Mouse (Mus musculus) midbrain, embryonic 12.5 days (tissue): ENCODE measurements at regions not wholly inside any gene's neighbourhood (a gene's known extent, or its start where the extent isn't known, plus 50 kb on each side); places are given as distances from the start of the nearest gene placed in this dataset.

Experiments used
- ATAC-seq: fragments of 200-750 bp; cut with Nextera tagmentation; 2 replicates; pipeline ENCODE4 v1.8.0; 2017; ENCODE audit warnings: low read depth, moderate TSS enrichment, moderate library complexity; ENCODE audit not compliant: low FRiP score
- H3K27ac ChIP-seq: fragments of 300-500 bp; sonication (generic); replicated peaks from 2 replicates; pipeline ENCODE4 v1.5.1; 2016; ENCODE audit warnings: mild to moderate bottlenecking
- H3K27me3 ChIP-seq: fragments of 300-500 bp; sonication (generic); 2 replicates; pipeline ENCODE4 v1.6.1; 2016; ENCODE audit warnings: mild to moderate bottlenecking
- H3K36me3 ChIP-seq: fragments of 300-500 bp; sonication (generic); 2 replicates; pipeline ENCODE4 v1.6.1; 2016
- H3K4me1 ChIP-seq: fragments of 300-500 bp; sonication (generic); 2 replicates; pipeline ENCODE4 v1.6.1; 2016
- H3K4me2 ChIP-seq: fragments of 300-500 bp; sonication (generic); replicated peaks from 2 replicates; pipeline ENCODE4 v1.6.1; 2016; ENCODE audit warnings: mild to moderate bottlenecking, moderate library complexity
- H3K4me3 ChIP-seq: fragments of 300-500 bp; sonication (generic); 2 replicates; pipeline ENCODE4 v1.5.1; 2016; ENCODE audit warnings: mild to moderate bottlenecking
- H3K9ac ChIP-seq: fragments of 300-500 bp; sonication (generic); replicated peaks from 2 replicates; pipeline ENCODE4 v1.6.1; 2016; ENCODE audit warnings: mild to moderate bottlenecking, moderate library complexity
- H3K9me3 ChIP-seq: fragments of 300-500 bp; sonication (generic); 2 replicates; pipeline ENCODE4 v1.6.1; 2016; ENCODE audit warnings: mild to moderate bottlenecking
- WGBS: fragments of 180-500 bp; shearing (Covaris S2); methylation state at CpG from one replicate; pipeline ENCODE4 v1.1.7; 2016; 5-methylcytosine and 5-hydroxymethylcytosine counted together

GRCm38 (mm10) chr6:84327306-84328029 is 266.2 kb downstream of the Cyp26b1 start:
- H3K4me2 ChIP-seq = no peak overlapping the region
- no peak overlapping the region for H3K27ac ChIP-seq
- H3K36me3 ChIP-seq = no peaks in the 10 kb centered on the region
- no peaks in the 10 kb centered on the region for H3K4me1 ChIP-seq
- 0 out of 2 replicates have a peak, but pooled peaks cover 10% of the 10 kb centered on the region for H3K27me3 ChIP-seq
- H3K9me3 ChIP-seq = no peaks in the 10 kb centered on the region
- H3K9ac ChIP-seq = no peak overlapping the region
- 72% methylated on average over 5 of the region's 5 CpGs for WGBS
- H3K4me3 ChIP-seq = no peak overlapping the region
- ATAC-seq = no peak

GRCm38 (mm10) chr6:84325384-84326114 is 268.2 kb downstream of the Cyp26b1 start:
- Histone ChIP-seq H3K9ac (no peak overlapping the region), H3K4me3 (no peak overlapping the region), H3K4me2 (no peak overlapping the region), H3K27me3 (peaks cover 15% of the 10 kb centered on the region; the same call in 1 of the 2 replicates), H3K4me1 (no peaks in the 10 kb centered on the region), H3K36me3 (no peaks in the 10 kb centered on the region), H3K9me3 (no peaks in the 10 kb centered on the region), H3K27ac (no peak overlapping the region)
- 76% methylated on average over 5 of the region's 5 CpGs for WGBS
- no peak for ATAC-seq

- no peaks in the 10 kb centered on the region for H3K4me1 ChIP-seq
- peaks cover 15% of the 10 kb centered on the region; the same call in 1 of the 2 replicates for H3K27me3 ChIP-seq
- H3K4me3 ChIP-seq = no peak overlapping the region
- 87% methylated on average over 4 of the region's 4 CpGs for WGBS
- H3K27ac ChIP-seq = no peak overlapping the region
- no peak for ATAC-seq
- no peaks in the 10 kb centered on the region for H3K9me3 ChIP-seq
- no peaks in the 10 kb centered on the region for H3K36me3 ChIP-seq
- no peak overlapping the region for H3K4me2 ChIP-seq
- no peak overlapping the region for H3K9ac ChIP-seq
These were observed 269.5 kb downstream of the Cyp26b1 start for GRCm38 (mm10) chr6:84324185-84324584.

GRCm38 (mm10) chr6:84322528-84322927 is 271.2 kb downstream of the Cyp26b1 start:
- no peak for ATAC-seq
- Histone ChIP-seq H3K9me3 (no peaks in the 10 kb centered on the region), H3K27me3 (peaks cover 14% of the 10 kb centered on the region), H3K27ac (no peak overlapping the region), H3K4me1 (no peaks in the 10 kb centered on the region), H3K36me3 (no peaks in the 10 kb centered on the region), H3K9ac (no peak overlapping the region), H3K4me2 (no peak overlapping the region), H3K4me3 (no peak overlapping the region)
- 87% methylated on average over 4 of the region's 4 CpGs for WGBS

GRCm38 (mm10) chr6:84320586-84320985 is 273.1 kb downstream of the Cyp26b1 start:
- WGBS = 60% methylated on average over 1 of the region's 1 CpGs
- Histone ChIP-seq H3K27ac (no peak overlapping the region), H3K4me2 (no peak overlapping the region), H3K27me3 (peaks cover 10% of the 10 kb centered on the region), H3K4me1 (no peaks in the 10 kb centered on the region), H3K9me3 (no peaks in the 10 kb centered on the region), H3K9ac (no peak overlapping the region), H3K4me3 (no peak overlapping the region), H3K36me3 (no peaks in the 10 kb centered on the region)
- ATAC-seq = no peak

GRCm38 (mm10) chr6:84318774-84319173 is 274.9 kb downstream of the Cyp26b1 start:
- Histone ChIP-seq H3K4me3 (no peak overlapping the region), H3K27ac (no peak overlapping the region), H3K4me2 (no peak overlapping the region), H3K9me3 (no peaks in the 10 kb centered on the region), H3K4me1 (0 out of 2 replicates have a peak, but pooled peaks cover under 1% of the 10 kb centered on the region), H3K9ac (no peak overlapping the region), H3K36me3 (no peaks in the 10 kb centered on the region), H3K27me3 (peaks cover 19% of the 10 kb centered on the region)
- WGBS = 50% methylated on average over 4 of the region's 4 CpGs
- no peak for ATAC-seq

GRCm38 (mm10) chr6:84317026-84317425 is 276.7 kb downstream of the Cyp26b1 start:
- no peak overlapping the region for H3K9ac ChIP-seq
- no peaks in the 10 kb centered on the region for H3K9me3 ChIP-seq
- WGBS = 80% methylated on average over 1 of the region's 1 CpGs
- H3K4me1 ChIP-seq = peaks cover 4% of the 10 kb centered on the region; the same call in 1 of the 2 replicates
- H3K27me3 ChIP-seq = peaks cover 19% of the 10 kb centered on the region
- H3K4me2 ChIP-seq = no peak overlapping the region
- no peak for ATAC-seq
- H3K27ac ChIP-seq = no peak overlapping the region
- H3K36me3 ChIP-seq = no peaks in the 10 kb centered on the region
- H3K4me3 ChIP-seq = no peak overlapping the region

- 82% methylated on average over 8 of the region's 8 CpGs for WGBS
- Histone ChIP-seq H3K4me2 (no peak overlapping the region), H3K9ac (no peak overlapping the region), H3K36me3 (no peaks in the 10 kb centered on the region), H3K4me1 (peaks cover 7% of the 10 kb centered on the region; the same call in 1 of the 2 replicates), H3K9me3 (no peaks in the 10 kb centered on the region), H3K27me3 (peaks cover 15% of the 10 kb centered on the region), H3K4me3 (no peak overlapping the region), H3K27ac (no peak overlapping the region)
- ATAC-seq = no peak
These were observed 278.4 kb downstream of the Cyp26b1 start for GRCm38 (mm10) chr6:84315175-84315912.

- ATAC-seq = no peak
- H3K9ac ChIP-seq = no peak overlapping the region
- WGBS = 8% methylated on average over 4 of the region's 4 CpGs
- H3K27me3 ChIP-seq = peaks cover 14% of the 10 kb centered on the region
- peaks cover 7% of the 10 kb centered on the region; the same call in 1 of the 2 replicates for H3K4me1 ChIP-seq
- no peak overlapping the region for H3K27ac ChIP-seq
- no peaks in the 10 kb centered on the region for H3K36me3 ChIP-seq
- H3K9me3 ChIP-seq = no peaks in the 10 kb centered on the region
- H3K4me3 ChIP-seq = no peak overlapping the region
- no peak overlapping the region for H3K4me2 ChIP-seq
These were observed 279.9 kb downstream of the Cyp26b1 start for GRCm38 (mm10) chr6:84313797-84314196.

- Histone ChIP-seq H3K27me3 (peaks cover 9% of the 10 kb centered on the region), H3K4me2 (no peak overlapping the region), H3K9me3 (no peaks in the 10 kb centered on the region), H3K36me3 (no peaks in the 10 kb centered on the region), H3K4me1 (peaks cover 7% of the 10 kb centered on the region; the same call in 1 of the 2 replicates), H3K9ac (no peak overlapping the region), H3K27ac (no peak overlapping the region), H3K4me3 (no peak overlapping the region)
- 79% methylated on average over 9 of the region's 9 CpGs for WGBS
- no peak for ATAC-seq
These were observed 283.0 kb downstream of the Cyp26b1 start for GRCm38 (mm10) chr6:84310635-84311241.

GRCm38 (mm10) chr6:84307556-84307955 is 286.2 kb downstream of the Cyp26b1 start:
- WGBS = 93% methylated on average over 3 of the region's 3 CpGs
- Histone ChIP-seq H3K4me2 (no peak overlapping the region), H3K9me3 (no peaks in the 10 kb centered on the region)

More at GRCm38 (mm10) chr6:84307556-84307955, 286.2 kb downstream of the Cyp26b1 start:
- H3K4me3 ChIP-seq = no peak overlapping the region
- no peak overlapping the region for H3K27ac ChIP-seq
- ATAC-seq = no peak
- no peak overlapping the region for H3K9ac ChIP-seq
- no peaks in the 10 kb centered on the region; the same call in 1 of the 2 replicates for H3K27me3 ChIP-seq
- no peaks in the 10 kb centered on the region for H3K36me3 ChIP-seq
- peaks cover 4% of the 10 kb centered on the region; the same call in 1 of the 2 replicates for H3K4me1 ChIP-seq
